Mouse (Mus musculus) brain, embryonic 14.5 days (tissue): Measurements from ENCODE around the gene Nod2.

Experiments
- CTCF ChIP-seq: fragments of 200-500 bp; IDR thresholded peaks from 2 replicates; pipeline ENCODE4 v1.5.1; 2012; ENCODE audit warnings: inconsistent platforms, mild to moderate bottlenecking, moderate library complexity, borderline replicate concordance; ENCODE audit not compliant: insufficient read depth, insufficient read length; ENCODE audit errors: extremely low read depth
- POLR2A ChIP-seq: fragments of 200-500 bp; IDR thresholded peaks from 2 replicates; pipeline ENCODE4 v1.6.1; 2012; ENCODE audit warnings: mild to moderate bottlenecking, inconsistent platforms, borderline replicate concordance; ENCODE audit not compliant: poor library complexity, insufficient read depth, insufficient read length, severe bottlenecking; ENCODE audit errors: extremely low read depth

- TF ChIP-seq CTCF (peak; percentile 97), POLR2A (no peak)
Observed at GRCm38 (mm10) chr8:88621408-88621807, 25.7 kb upstream of the Nod2 start.
